Mouse (Mus musculus) cortical plate, adult 2 months (tissue): ENCODE measurements at regions not wholly inside any gene's neighbourhood (a gene's known extent, or its start where the extent isn't known, plus 50 kb on each side); places are given as distances from the start of the nearest gene placed in this dataset.

Experiments
- CTCF ChIP-seq: fragments of 200-500 bp; IDR thresholded peaks from 2 replicates; pipeline ENCODE4 v1.5.1; 2011; ENCODE audit warnings: mild to moderate bottlenecking, control low read depth, low read length; ENCODE audit not compliant: insufficient read depth; ENCODE audit errors: extremely low read depth
- POLR2A ChIP-seq: fragments of 200-500 bp; IDR thresholded peaks from 2 replicates; pipeline ENCODE4 v1.6.1; 2011; ENCODE audit warnings: mild to moderate bottlenecking, low read length, control low read depth; ENCODE audit not compliant: insufficient read depth; ENCODE audit errors: extremely low read depth

DNA sequence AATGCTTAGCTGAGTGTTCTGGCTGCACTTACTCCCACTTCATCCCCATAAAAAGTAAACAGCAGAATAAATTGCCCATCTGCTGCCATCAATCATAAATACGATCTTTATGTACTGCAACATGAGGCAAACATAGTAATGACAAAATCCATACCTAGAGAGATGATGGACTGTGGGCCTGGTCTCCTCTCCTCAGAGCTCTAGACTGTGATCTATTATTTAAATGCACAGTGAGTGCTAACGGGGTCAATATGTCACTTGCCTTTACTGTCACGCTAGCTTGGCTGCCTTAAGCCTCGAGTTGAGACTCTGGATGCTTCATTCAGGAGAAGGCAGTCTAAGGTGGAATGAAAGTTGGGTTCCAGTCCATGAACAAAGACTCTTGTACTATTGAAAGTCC is 683.7 kb upstream of the Vstm2b start:
- TF ChIP-seq CTCF: no peak
- no peak for TF ChIP-seq POLR2A
